14 mouse cellular contexts compared by ENCODE assay signal in genomic region chr3:6866148-6866483, GRCm38 (mm10).
DNase-seq lines count a peak whose midpoint lies in the region; ATAC-seq and TF ChIP-seq lines count a peak whose summit lies in the region.
"Had no signal": no experiment of that assay in that cellular context is flagged by ENCODE, and none has a peak within 500 bp of the region (broad histone marks: within the 10 kb centered on the region; RNA-seq: fewer than 3 reads in every experiment).

No protein-coding gene starts in this region.

- no peaks in the 10 kb centered on the region for H3K27me3 ChIP-seq in forebrain, embryonic 15.5 days
- H3K27me3 ChIP-seq in forebrain, embryonic 11.5 days (ENCODE audit: control insufficient read depth, insufficient read depth, low read length), result no peaks in the 10 kb centered on the region
- no peaks in the 10 kb centered on the region for H3K27me3 ChIP-seq in hindbrain, postnatal 0 days (ENCODE audit: insufficient read depth, low read length)
- H3K27me3 ChIP-seq in hindbrain, embryonic 10.5 days (ENCODE audit: insufficient read depth, poor library complexity, severe bottlenecking), result no peaks in the 10 kb centered on the region
- no peaks in the 10 kb centered on the region for H3K27me3 ChIP-seq in neural tube, embryonic 15.5 days (replicated peaks)
- H3K27me3 ChIP-seq: embryonic facial prominence, embryonic 13.5 days; embryonic facial prominence, embryonic 15.5 days; forebrain, embryonic 12.5 days had no signal

- H3K9ac ChIP-seq in forebrain, embryonic 15.5 days (replicated peaks), result no peak overlapping the region
- no peak overlapping the region for H3K9ac ChIP-seq in forebrain, embryonic 11.5 days (ENCODE audit: low read length)
- no peak overlapping the region for H3K9ac ChIP-seq in hindbrain, postnatal 0 days (replicated peaks; ENCODE audit: low read length)
- no peak overlapping the region for H3K9ac ChIP-seq in neural tube, embryonic 15.5 days (replicated peaks)
- H3K9ac ChIP-seq: embryonic facial prominence, embryonic 13.5 days; embryonic facial prominence, embryonic 15.5 days; forebrain, embryonic 12.5 days had no signal

- peaks cover 4% of the 10 kb centered on the region for H3K4me1 ChIP-seq in forebrain, embryonic 15.5 days
- no peaks in the 10 kb centered on the region for H3K4me1 ChIP-seq in forebrain, embryonic 11.5 days (replicated peaks; ENCODE audit: control insufficient read depth, insufficient read depth, low read length)
- H3K4me1 ChIP-seq in hindbrain, postnatal 0 days (ENCODE audit: insufficient read depth, low read length), result no peaks in the 10 kb centered on the region
- H3K4me1 ChIP-seq in hindbrain, embryonic 10.5 days (replicated peaks), result no peaks in the 10 kb centered on the region
- no peaks in the 10 kb centered on the region for H3K4me1 ChIP-seq in neural tube, embryonic 15.5 days
- H3K4me1 ChIP-seq: embryonic facial prominence, embryonic 13.5 days; embryonic facial prominence, embryonic 15.5 days; forebrain, embryonic 12.5 days had no signal

- no peak for DNase-seq in forebrain, embryonic 11.5 days (ENCODE audit: low spot score)
- no peak for DNase-seq in frontal cortex, postnatal 25 days (ENCODE audit: low spot score in 2 of 2)
- no peak for DNase-seq in hindbrain, postnatal 0 days (ENCODE audit: low spot score)
- no peak for DNase-seq in hindbrain, embryonic 10.5 days (ENCODE audit: low spot score)
- no peak for DNase-seq in spleen, postnatal 4 days (ENCODE audit: low spot score in 2 of 2)
- DNase-seq: cerebellum, adult 11 months; embryo, embryonic 11 days had no signal

- peak; percentile 73; the same call in 1 of the 2 replicates for ATAC-seq in forebrain, embryonic 15.5 days (replicated peaks)
- no peak for ATAC-seq in forebrain, embryonic 11.5 days (replicated peaks; ENCODE audit: low FRiP score)
- peak; percentile 13; the same call in 1 of the 2 replicates for ATAC-seq in frontal cortex, adult (ENCODE audit: low TSS enrichment)
- ATAC-seq in hindbrain, postnatal 0 days, result 0 out of 2 replicates have a peak, but pooled peaks have one; percentile 10
- peak; percentile 17; the same call in 1 of the 2 replicates for ATAC-seq in neural tube, embryonic 15.5 days (ENCODE audit: low FRiP score)

- 0 out of 2 replicates have a peak overlapping the region, but pooled peaks have one; percentile 27 for H3K27ac ChIP-seq in forebrain, embryonic 15.5 days (replicated peaks)
- no peak overlapping the region for H3K27ac ChIP-seq in forebrain, embryonic 11.5 days (ENCODE audit: low read depth, low read length)
- H3K27ac ChIP-seq in hindbrain, postnatal 0 days, result no peak overlapping the region
- H3K27ac ChIP-seq in hindbrain, embryonic 10.5 days, result no peak overlapping the region
- H3K27ac ChIP-seq in neural tube, embryonic 15.5 days (replicated peaks), result no peak overlapping the region
- H3K27ac ChIP-seq: embryonic facial prominence, embryonic 13.5 days; embryonic facial prominence, embryonic 15.5 days; forebrain, embryonic 12.5 days had no signal

- H3K4me3 ChIP-seq in forebrain, embryonic 15.5 days, result no peak overlapping the region
- no peak overlapping the region for H3K4me3 ChIP-seq in forebrain, embryonic 11.5 days (ENCODE audit: low read depth, low read length)
- no peak overlapping the region for H3K4me3 ChIP-seq in hindbrain, postnatal 0 days (ENCODE audit: low read length)
- H3K4me3 ChIP-seq in hindbrain, embryonic 10.5 days, result no peak overlapping the region
- no peak overlapping the region for H3K4me3 ChIP-seq in neural tube, embryonic 15.5 days (replicated peaks)
- H3K4me3 ChIP-seq: embryonic facial prominence, embryonic 13.5 days; embryonic facial prominence, embryonic 15.5 days; erythroblast, embryonic 14.5 days; forebrain, embryonic 12.5 days had no signal

- H3K9me3 ChIP-seq in forebrain, embryonic 15.5 days, result no peaks in the 10 kb centered on the region
- no peaks in the 10 kb centered on the region for H3K9me3 ChIP-seq in forebrain, embryonic 11.5 days (ENCODE audit: control insufficient read depth, low read length)
- no peaks in the 10 kb centered on the region for H3K9me3 ChIP-seq in hindbrain, postnatal 0 days (ENCODE audit: low read length)
- no peaks in the 10 kb centered on the region for H3K9me3 ChIP-seq in hindbrain, embryonic 10.5 days
- H3K9me3 ChIP-seq in neural tube, embryonic 15.5 days (replicated peaks), result no peaks in the 10 kb centered on the region
- H3K9me3 ChIP-seq: embryonic facial prominence, embryonic 13.5 days; embryonic facial prominence, embryonic 15.5 days; forebrain, embryonic 12.5 days had no signal

- H3K4me2 ChIP-seq in forebrain, embryonic 15.5 days (replicated peaks), result no peak overlapping the region
- no peak overlapping the region for H3K4me2 ChIP-seq in forebrain, embryonic 11.5 days (ENCODE audit: low read depth, low read length, severe bottlenecking)
- no peak overlapping the region for H3K4me2 ChIP-seq in hindbrain, postnatal 0 days (ENCODE audit: low read depth, low read length)
- H3K4me2 ChIP-seq in neural tube, embryonic 15.5 days, result no peak overlapping the region
- H3K4me2 ChIP-seq: embryonic facial prominence, embryonic 13.5 days; embryonic facial prominence, embryonic 15.5 days; forebrain, embryonic 12.5 days had no signal

- TF ChIP-seq CTCF in hindbrain, postnatal 0 days (IDR thresholded peaks at IDR 0.05; ENCODE audit: low read depth), result no peak

- H3K36me3 ChIP-seq in forebrain, embryonic 15.5 days, result no peaks in the 10 kb centered on the region
- no peaks in the 10 kb centered on the region for H3K36me3 ChIP-seq in forebrain, embryonic 11.5 days (ENCODE audit: control insufficient read depth, insufficient read depth, low read length)
- no peaks in the 10 kb centered on the region for H3K36me3 ChIP-seq in hindbrain, postnatal 0 days (ENCODE audit: insufficient read depth, low read length)
- no peaks in the 10 kb centered on the region for H3K36me3 ChIP-seq in hindbrain, embryonic 10.5 days
- H3K36me3 ChIP-seq in neural tube, embryonic 15.5 days, result no peaks in the 10 kb centered on the region
- H3K36me3 ChIP-seq: embryonic facial prominence, embryonic 13.5 days; embryonic facial prominence, embryonic 15.5 days; forebrain, embryonic 12.5 days had no signal
